Mouse (Mus musculus): ENCODE results near the gene Nap1l3. TPM values are rescaled to one million over a fixed set of nuclear protein-coding genes. Genes with fewer than 3 reads are reported as not detected.

The Nap1l3 gene
- polyA plus RNA-seq (2012; rRNA removed): 0.04 and 0.11 TPM in 2 replicates

GRCm38 (mm10) chrX:122396781-122397581, at the start of gene Nap1l3:
Nap1l3 (minus strand) TSS chrX:122397401.
- no peaks in the 10 kb centered on the region for H3K27me3 ChIP-seq (ENCODE audit: control insufficient read depth, insufficient read depth, low read length)
- no peak within 1 kb of the TSS for H3K27ac ChIP-seq (ENCODE audit: control insufficient read depth, insufficient read depth, low read depth, low read length)
- H3K4me1 ChIP-seq (ENCODE audit: control insufficient read depth, insufficient read depth, low read length): no peaks in the 10 kb centered on the region; the same call in 1 of the 2 replicates
- H3K4me3 ChIP-seq (ENCODE audit: control insufficient read depth, low read depth, low read length): peak within 1 kb of the TSS; percentile 91
- TF ChIP-seq POLR2A (IDR thresholded peaks at IDR 0.05; ENCODE audit: control insufficient read depth, low read depth, low read length): no peak
- no peak for TF ChIP-seq CTCF (IDR thresholded peaks at IDR 0.05; ENCODE audit: control insufficient read depth, insufficient read depth, insufficient replicate concordance, low read depth, low read length)
- H3K36me3 ChIP-seq (ENCODE audit: control insufficient read depth, insufficient read depth, low read length): no peaks in the 10 kb centered on the region

- H3K27me3 ChIP-seq (ENCODE audit: control insufficient read depth, insufficient read depth, low read length): no peaks in the 10 kb centered on the region
- no peaks in the 10 kb centered on the region; the same call in 1 of the 2 replicates for H3K4me1 ChIP-seq (ENCODE audit: control insufficient read depth, insufficient read depth, low read length)
- H3K27ac ChIP-seq (ENCODE audit: control insufficient read depth, insufficient read depth, low read depth, low read length): no peak overlapping the region
- H3K4me3 ChIP-seq (ENCODE audit: control insufficient read depth, low read depth, low read length): peak overlapping the region; percentile 91
- no peaks in the 10 kb centered on the region for H3K36me3 ChIP-seq (ENCODE audit: control insufficient read depth, insufficient read depth, low read length)
- TF ChIP-seq POLR2A (IDR thresholded peaks at IDR 0.05; ENCODE audit: control insufficient read depth, low read depth, low read length) (no peak), CTCF (IDR thresholded peaks at IDR 0.05; ENCODE audit: control insufficient read depth, insufficient read depth, insufficient replicate concordance, low read depth, low read length) (no peak)
These were observed 451 bp upstream of the Nap1l3 start for GRCm38 (mm10) chrX:122397652-122398051.

Data from testis, adult 2 months (tissue).